Mouse (Mus musculus) adrenal gland, adult 10 weeks (tissue): ENCODE results near the gene Ptprn2. TPM values are rescaled to one million over a fixed set of nuclear protein-coding genes. Genes with fewer than 3 reads are reported as not detected.

Experiments used
- polyA plus RNA-seq: library from polyadenylated mRNA; stranded (reverse); fragments of 350-450 nt; fragmentation: Illumina TruSeq; extraction: RNeasy Lipid Tissue Mini Kit (QIAGEN cat#74804); gene quantifications from one replicate; pipeline ENCODE4 v1.2.3, GENCODE M21; 2014; ENCODE audit warnings: low read depth, low replicate concordance

The Ptprn2 gene
- polyA plus RNA-seq = 3.0 TPM

GRCm38 (mm10) chr12:116485591-116486403 lies at the start of gene Ptprn2:
Gene Ptprn2 (plus strand): TSS chr12:116485720.

Other genes starting within 250 kb of the Ptprn2 start
- gene Wdr60, start 222.7 kb upstream of the Ptprn2 start, polyA plus RNA-seq = 15.7 TPM
- not detected for gene Gm11027, start 210.3 kb upstream of the Ptprn2 start, polyA plus RNA-seq
- gene Esyt2, start 204.5 kb upstream of the Ptprn2 start, polyA plus RNA-seq = 136 TPM
- gene Ncapg2, start 80.3 kb upstream of the Ptprn2 start, polyA plus RNA-seq = 19.9 TPM